Mouse (Mus musculus) lung, adult 2 months (tissue): ENCODE measurements around the gene Ramp3. TPM values are rescaled to one million over a fixed set of nuclear protein-coding genes. Genes with fewer than 3 reads are reported as not detected.
A peak's percentile ranks its signal among the peaks of the same experiment; 100 is the strongest.
"Not testable (repeated sequence)": the region's sequence is repeated elsewhere in the genome, so short reads cannot be mapped to it uniquely, and the experiment has no call there.

Experiments
- DNase-seq: peaks from one replicate; pipeline ENCODE4 v3.0.0; 2022
- H3K4me1 ChIP-seq: fragments of 200-500 bp; 2 replicates; pipeline ENCODE4 v1.6.1; 2011; ENCODE audit warnings: low read length; ENCODE audit not compliant: control insufficient read depth, insufficient read depth
- H3K4me3 ChIP-seq: fragments of 200-500 bp; replicated peaks from 2 replicates; pipeline ENCODE3; 2011; ENCODE audit warnings: low read depth, mild to moderate bottlenecking, control low read depth, low read length; ENCODE audit errors: extremely low read depth
- CTCF ChIP-seq: fragments of 200-500 bp; IDR thresholded peaks from 2 replicates; pipeline ENCODE4 v1.5.1; 2011; ENCODE audit warnings: mild to moderate bottlenecking, low read length, control low read depth; ENCODE audit not compliant: insufficient read depth
- POLR2A ChIP-seq: fragments of 200-500 bp; IDR thresholded peaks from 2 replicates; pipeline ENCODE4 v1.6.1; 2011; ENCODE audit warnings: low read depth, mild to moderate bottlenecking, control low read depth, low read length, borderline replicate concordance; ENCODE audit errors: extremely low read depth
- WGBS: fragments of 180-500 bp; shearing (Covaris S2); methylation state at CpG from one replicate; pipeline ENCODE4 v1.1.7; 2018; 5-methylcytosine and 5-hydroxymethylcytosine counted together
- polyA plus RNA-seq: library from polyadenylated mRNA; depleted of rRNA; stranded (reverse); fragments of >200 nt; gene quantifications from 2 replicates; pipeline ENCODE4 v1.2.3, GENCODE M21; 2012

Ramp3 gene
- polyA plus RNA-seq, 1 experiment: 8.7 TPM

- no peaks in the 10 kb centered on the region for H3K4me1 ChIP-seq
- WGBS: 72% methylated on average over 8 of the region's 8 CpGs
- no peak for DNase-seq
- TF ChIP-seq POLR2A (no peak), CTCF (no peak)
- H3K4me3 ChIP-seq: no peak overlapping the region
These were observed 22.2 kb upstream of the Ramp3 start for GRCm38 (mm10) chr11:6636150-6636549.

- 89% methylated on average over 4 of the region's 4 CpGs for WGBS
- no peak for DNase-seq
- Histone ChIP-seq H3K4me3 (no peak within 1 kb of the TSS), H3K4me1 (no peaks in the 10 kb centered on the region)
- TF ChIP-seq CTCF: no peak
- no peak for TF ChIP-seq POLR2A
These were observed 19.8 kb upstream of the Ramp3 start, which contains the start of gene Wap for GRCm38 (mm10) chr11:6638537-6638936. Gene Wap, minus strand, starts transcription at chr11:6638637.

- no peaks in the 10 kb centered on the region for H3K4me1 ChIP-seq
- WGBS: 57% methylated on average over 6 of the region's 6 CpGs
- DNase-seq: no peak
- H3K4me3 ChIP-seq: no peak overlapping the region
- TF ChIP-seq CTCF (no peak), POLR2A (no peak)
These were observed 19.2 kb upstream of the Ramp3 start for GRCm38 (mm10) chr11:6639072-6639471.

- H3K4me1 ChIP-seq: no peaks in the 10 kb centered on the region
- no peak for DNase-seq
- no peak overlapping the region for H3K4me3 ChIP-seq
- 77% methylated on average over 6 of the region's 6 CpGs for WGBS
- TF ChIP-seq POLR2A (no peak), CTCF (no peak)
These were observed 13.8 kb upstream of the Ramp3 start for GRCm38 (mm10) chr11:6644566-6644965.

GRCm38 (mm10) chr11:6647831-6648724 lies 10.2 kb upstream of the Ramp3 start:
- TF ChIP-seq CTCF (no peak), POLR2A (no peak)
- Histone ChIP-seq H3K4me1 (no peaks in the 10 kb centered on the region), H3K4me3 (no peak overlapping the region)
- DNase-seq: no peak
- WGBS: 50% methylated on average over 9 of the region's 9 CpGs

GRCm38 (mm10) chr11:6650519-6650918 lies 7.8 kb upstream of the Ramp3 start:
- no peak for DNase-seq
- 44% methylated on average over 7 of the region's 7 CpGs for WGBS
- no peak for TF ChIP-seq CTCF
- no peak for TF ChIP-seq POLR2A

GRCm38 (mm10) chr11:6652978-6653377 lies 5.3 kb upstream of the Ramp3 start:
- DNase-seq, H3K4me1 ChIP-seq, H3K4me3 ChIP-seq: not testable (repeated sequence)
- WGBS: 65% methylated on average over 3 of the region's 3 CpGs

More at GRCm38 (mm10) chr11:6650519-6650918, 7.8 kb upstream of the Ramp3 start:
- Histone ChIP-seq H3K4me3 (no peak overlapping the region), H3K4me1 (no peaks in the 10 kb centered on the region)

- TF ChIP-seq POLR2A: no peak
- TF ChIP-seq CTCF: peak; percentile 57
- Histone ChIP-seq H3K4me1 (no peaks in the 10 kb centered on the region), H3K4me3 (no peak overlapping the region)
- WGBS: 0% methylated on average over 2 of the region's 2 CpGs
- peak; percentile 62 for DNase-seq
These were observed 3.4 kb upstream of the Ramp3 start for GRCm38 (mm10) chr11:6654903-6655302.

- no peak for DNase-seq
- Histone ChIP-seq H3K4me1 (no peaks in the 10 kb centered on the region), H3K4me3 (no peak overlapping the region)
- TF ChIP-seq CTCF (no peak), POLR2A (no peak)
- WGBS: 60% methylated on average over 14 of the region's 14 CpGs
These were observed 2.9 kb downstream of the Ramp3 start for GRCm38 (mm10) chr11:6661206-6661605.

- DNase-seq: no peak
- Histone ChIP-seq H3K4me1 (no peaks in the 10 kb centered on the region), H3K4me3 (no peak overlapping the region)
- 53% methylated on average over 2 of the region's 2 CpGs for WGBS
- no peak for TF ChIP-seq POLR2A
- no peak for TF ChIP-seq CTCF
These were observed 8.3 kb downstream of the Ramp3 start for GRCm38 (mm10) chr11:6666634-6667033.

GRCm38 (mm10) chr11:6669041-6669440 lies 10.7 kb downstream of the Ramp3 start:
- DNase-seq: no peak
- WGBS: 48% methylated on average over 9 of the region's 9 CpGs
- TF ChIP-seq POLR2A (no peak), CTCF (no peak)

More at GRCm38 (mm10) chr11:6669041-6669440, 10.7 kb downstream of the Ramp3 start:
- Histone ChIP-seq H3K4me1 (no peaks in the 10 kb centered on the region), H3K4me3 (no peak overlapping the region)
